Mouse (Mus musculus) liver, embryonic 14.5 days (tissue): ENCODE results near the gene Ppil1.

ENCODE experiments used
- CTCF ChIP-seq: IDR thresholded peaks from 2 replicates; pipeline ENCODE4 v1.5.1; 2016; ENCODE audit warnings: antibody characterized with exemption, low read depth, control low read depth
- EP300 ChIP-seq: IDR thresholded peaks from 2 replicates; pipeline ENCODE4 v1.6.1; 2016; ENCODE audit warnings: antibody characterized with exemption, low read depth

- peak; percentile 19; the same call in 1 of the 2 replicates for TF ChIP-seq CTCF
- no peak for TF ChIP-seq EP300
These were observed 39.1 kb upstream of the Ppil1 start for GRCm38 (mm10) chr17:29303087-29303486.
